Mouse (Mus musculus): ENCODE results near the gene Gpc1. TPM values are rescaled to one million over a fixed set of nuclear protein-coding genes. Genes with fewer than 3 reads are reported as not detected.

Gene Gpc1
- total RNA-seq, 4 experiments from 2014 or later, result 120 to 145 (median 132) TPM

GRCm38 (mm10) chr1:92833987-92834706 is 2.7 kb downstream of the Gpc1 start:
- DNase-seq (ENCODE audit: low spot score in 2 of 2), result peak; percentile 75 to 88

- DNase-seq (ENCODE audit: low spot score in 2 of 2), result no peak
These were observed 6.7 kb downstream of the Gpc1 start for GRCm38 (mm10) chr1:92837931-92838833.

- DNase-seq (ENCODE audit: low spot score in 2 of 2), result no peak
These were observed 7.8 kb downstream of the Gpc1 start for GRCm38 (mm10) chr1:92839211-92839610.

GRCm38 (mm10) chr1:92840231-92840890 is 8.9 kb downstream of the Gpc1 start:
- DNase-seq (ENCODE audit: low spot score in 2 of 2), result no peak

GRCm38 (mm10) chr1:92841427-92841826 is 10.0 kb downstream of the Gpc1 start:
- DNase-seq (ENCODE audit: low spot score in 2 of 2), result no peak

- no peak for DNase-seq (ENCODE audit: low spot score in 2 of 2)
These were observed 14.4 kb downstream of the Gpc1 start for GRCm38 (mm10) chr1:92845889-92846288.

GRCm38 (mm10) chr1:92847873-92848839 is 16.7 kb downstream of the Gpc1 start:
- no peak for DNase-seq (ENCODE audit: low spot score in 2 of 2)

GRCm38 (mm10) chr1:92849491-92849890 is 18.0 kb downstream of the Gpc1 start:
- DNase-seq (ENCODE audit: low spot score in 2 of 2), result no peak

GRCm38 (mm10) chr1:92849938-92850574 is 18.6 kb downstream of the Gpc1 start:
- DNase-seq (ENCODE audit: low spot score in 2 of 2), result no peak

GRCm38 (mm10) chr1:92852450-92852849 is 21.0 kb downstream of the Gpc1 start:
- no peak for DNase-seq (ENCODE audit: low spot score in 2 of 2)

- no peak for DNase-seq (ENCODE audit: low spot score in 2 of 2)
These were observed 30.1 kb downstream of the Gpc1 start for GRCm38 (mm10) chr1:92861503-92861902.

GRCm38 (mm10) chr1:92863268-92863667 is 31.8 kb downstream of the Gpc1 start:
- no peak for DNase-seq (ENCODE audit: low spot score in 2 of 2)

- no peak for DNase-seq (ENCODE audit: low spot score in 2 of 2)
These were observed 34.7 kb downstream of the Gpc1 start for GRCm38 (mm10) chr1:92866170-92866569.

GRCm38 (mm10) chr1:92869985-92870384 is 38.5 kb downstream of the Gpc1 start:
- no peak for DNase-seq (ENCODE audit: low spot score in 2 of 2)

- DNase-seq (ENCODE audit: low spot score in 2 of 2), result no peak
These were observed 41.2 kb downstream of the Gpc1 start for GRCm38 (mm10) chr1:92872666-92873065.

- no peak for DNase-seq (ENCODE audit: low spot score in 2 of 2)
These were observed 42.6 kb downstream of the Gpc1 start for GRCm38 (mm10) chr1:92874011-92874410.

- no peak for DNase-seq (ENCODE audit: low spot score in 2 of 2)
These were observed 44.1 kb downstream of the Gpc1 start for GRCm38 (mm10) chr1:92875360-92876111.

- no peak for DNase-seq (ENCODE audit: low spot score in 2 of 2)
These were observed 46.1 kb downstream of the Gpc1 start for GRCm38 (mm10) chr1:92877431-92877978.

GRCm38 (mm10) chr1:92878066-92878741 is 46.8 kb downstream of the Gpc1 start:
- no peak for DNase-seq (ENCODE audit: low spot score in 2 of 2)

Data from layer of hippocampus, adult 8-10 months (tissue).